Mouse (Mus musculus): ENCODE measurements around the gene Sirt2. TPM values are rescaled to one million over a fixed set of nuclear protein-coding genes. Genes with fewer than 3 reads are reported as not detected.
A peak's percentile ranks its signal among the peaks of the same experiment; 100 is the strongest.

Gene Sirt2
- polyA plus RNA-seq, 1 experiment from 2014 or later = 130 TPM

DNA sequence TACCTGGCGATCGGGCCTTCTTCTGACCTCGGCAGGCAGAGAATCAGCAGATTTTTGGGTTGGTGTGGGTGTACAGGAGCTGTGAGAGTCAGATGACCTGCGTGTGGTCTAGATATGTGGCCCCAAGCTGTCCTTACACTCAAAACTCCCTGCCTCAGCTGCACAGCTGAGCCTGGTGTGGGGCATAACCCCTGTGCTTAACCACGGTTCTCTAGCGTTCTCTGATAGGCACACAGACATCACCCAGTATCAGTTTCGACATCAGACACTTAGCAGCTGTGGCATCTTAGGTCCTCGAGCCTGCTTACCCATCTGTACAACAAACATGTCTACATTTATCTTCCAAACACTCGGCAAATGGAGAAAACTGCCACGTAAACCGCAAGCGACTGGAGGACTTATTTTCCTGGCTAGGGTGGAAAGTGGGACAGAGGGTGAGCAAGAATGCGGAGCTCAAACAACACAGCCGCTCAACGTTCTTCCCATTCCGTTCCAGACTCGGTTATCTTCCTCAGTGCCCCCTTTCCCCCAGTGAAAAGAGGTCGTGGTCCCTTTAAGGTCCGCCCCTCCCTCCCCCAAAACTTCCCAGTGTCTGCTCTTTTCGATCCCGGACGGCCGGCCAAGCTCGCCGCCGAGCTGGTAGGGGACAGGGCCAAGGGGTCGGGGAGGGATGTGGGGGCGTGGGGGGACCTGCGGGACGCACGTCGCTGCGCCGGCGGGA is 41.8 kb downstream of the Sirt2 start, which contains the start of gene Hnrnpl:
Gene Hnrnpl (plus strand): TSS at position 321 of the 721 bp plus-strand sequence.
- Histone ChIP-seq H3K9me3 (ENCODE audit: control insufficient read depth, low read length) (no peaks in the 10 kb centered on the region), H3K9ac (ENCODE audit: low read depth, low read length) (peak within 1 kb of the TSS; percentile 97), H3K4me1 (ENCODE audit: control insufficient read depth, insufficient read depth, low read depth, low read length) (peaks cover 22% of the 10 kb centered on the region), H3K4me2 (ENCODE audit: low read length) (peak within 1 kb of the TSS; percentile 99), H3K27me3 (replicated peaks; ENCODE audit: control insufficient read depth, insufficient read depth, low read length) (no peaks in the 10 kb centered on the region), H3K36me3 (ENCODE audit: control insufficient read depth, insufficient read depth, low read length) (peaks cover 4% of the 10 kb centered on the region), H3K4me3 (ENCODE audit: low read length) (peak within 1 kb of the TSS; percentile 88), H3K27ac (ENCODE audit: low read depth, low read length) (peak within 1 kb of the TSS; percentile 100)
- peak; percentile 16; the same call in 1 of the 2 replicates for ATAC-seq
- WGBS = 4% methylated on average over 34 of the region's 35 CpGs

DNA sequence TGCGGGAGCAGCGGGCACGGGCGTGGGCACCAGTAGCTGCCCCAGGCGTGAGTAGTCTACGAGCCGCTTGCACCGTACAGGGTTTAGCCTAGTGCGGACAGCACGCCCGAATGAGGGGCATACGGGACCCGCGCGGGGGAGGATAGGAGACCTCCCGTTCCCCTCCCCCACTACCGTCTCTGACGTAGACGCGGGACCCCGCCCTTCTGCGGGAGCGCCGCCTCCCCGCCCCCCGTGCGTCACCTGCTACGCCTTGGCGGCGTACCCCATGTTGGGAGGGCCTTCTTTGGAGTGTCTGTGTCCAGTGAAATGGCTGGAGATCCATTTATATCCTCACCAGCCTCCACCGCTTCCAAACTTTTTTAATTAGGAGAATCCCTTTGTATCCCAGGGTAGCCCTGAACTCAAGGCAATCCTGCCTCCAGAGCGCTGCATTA is 42.4 kb downstream of the Sirt2 start:
- peaks cover 22% of the 10 kb centered on the region for H3K4me1 ChIP-seq (ENCODE audit: control insufficient read depth, insufficient read depth, low read depth, low read length)
- H3K36me3 ChIP-seq (ENCODE audit: control insufficient read depth, insufficient read depth, low read length) = peaks cover 10% of the 10 kb centered on the region
- H3K4me2 ChIP-seq (ENCODE audit: low read length) = peak overlapping the region; percentile 99
- peak; percentile 64 for ATAC-seq
- H3K27ac ChIP-seq (ENCODE audit: low read depth, low read length) = peak overlapping the region; percentile 100
- H3K9ac ChIP-seq (ENCODE audit: low read depth, low read length) = peak overlapping the region; percentile 97
- 0% methylated on average over 27 of the region's 32 CpGs for WGBS
- peak overlapping the region; percentile 88 for H3K4me3 ChIP-seq (ENCODE audit: low read length)
- no peaks in the 10 kb centered on the region for H3K27me3 ChIP-seq (replicated peaks; ENCODE audit: control insufficient read depth, insufficient read depth, low read length)
- no peaks in the 10 kb centered on the region for H3K9me3 ChIP-seq (ENCODE audit: control insufficient read depth, low read length)

DNA sequence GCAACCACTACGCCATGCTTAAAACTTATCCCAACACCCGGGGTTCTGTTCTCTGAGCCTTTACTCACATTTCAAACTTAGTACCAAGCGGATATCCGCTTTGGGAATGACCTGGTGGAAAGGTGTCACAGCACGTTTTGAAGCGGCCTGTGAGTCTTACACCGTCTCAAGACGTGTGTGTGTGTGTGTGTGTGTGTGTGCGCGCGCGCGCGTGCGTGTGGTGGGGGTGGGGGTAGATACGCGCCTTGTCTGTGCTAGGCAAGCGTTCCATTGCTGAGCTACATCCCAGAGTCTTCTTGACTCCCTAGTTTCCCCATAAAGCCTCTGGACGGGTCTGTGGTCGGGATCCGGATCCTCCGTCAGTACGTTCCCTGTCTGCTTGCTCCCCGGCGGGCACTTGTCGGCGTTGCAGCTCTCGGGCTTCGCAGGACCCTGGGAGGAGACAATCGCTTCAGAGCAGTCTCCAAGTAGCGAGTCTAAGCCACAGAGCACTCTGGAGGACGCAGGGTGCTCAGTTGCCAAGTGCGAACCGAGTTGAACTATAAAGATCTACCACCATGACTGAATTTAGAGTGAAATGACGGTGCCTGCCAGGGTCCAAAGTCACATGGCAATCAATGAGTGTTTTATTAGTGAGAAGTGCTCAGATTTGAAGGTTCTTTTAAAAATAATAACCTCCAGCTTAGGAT is 43.0 kb downstream of the Sirt2 start:
- peak; percentile 25 for ATAC-seq
- WGBS = under 1% methylated on average over 35 of the region's 35 CpGs
- no peaks in the 10 kb centered on the region for H3K9me3 ChIP-seq (ENCODE audit: control insufficient read depth, low read length)

DNA sequence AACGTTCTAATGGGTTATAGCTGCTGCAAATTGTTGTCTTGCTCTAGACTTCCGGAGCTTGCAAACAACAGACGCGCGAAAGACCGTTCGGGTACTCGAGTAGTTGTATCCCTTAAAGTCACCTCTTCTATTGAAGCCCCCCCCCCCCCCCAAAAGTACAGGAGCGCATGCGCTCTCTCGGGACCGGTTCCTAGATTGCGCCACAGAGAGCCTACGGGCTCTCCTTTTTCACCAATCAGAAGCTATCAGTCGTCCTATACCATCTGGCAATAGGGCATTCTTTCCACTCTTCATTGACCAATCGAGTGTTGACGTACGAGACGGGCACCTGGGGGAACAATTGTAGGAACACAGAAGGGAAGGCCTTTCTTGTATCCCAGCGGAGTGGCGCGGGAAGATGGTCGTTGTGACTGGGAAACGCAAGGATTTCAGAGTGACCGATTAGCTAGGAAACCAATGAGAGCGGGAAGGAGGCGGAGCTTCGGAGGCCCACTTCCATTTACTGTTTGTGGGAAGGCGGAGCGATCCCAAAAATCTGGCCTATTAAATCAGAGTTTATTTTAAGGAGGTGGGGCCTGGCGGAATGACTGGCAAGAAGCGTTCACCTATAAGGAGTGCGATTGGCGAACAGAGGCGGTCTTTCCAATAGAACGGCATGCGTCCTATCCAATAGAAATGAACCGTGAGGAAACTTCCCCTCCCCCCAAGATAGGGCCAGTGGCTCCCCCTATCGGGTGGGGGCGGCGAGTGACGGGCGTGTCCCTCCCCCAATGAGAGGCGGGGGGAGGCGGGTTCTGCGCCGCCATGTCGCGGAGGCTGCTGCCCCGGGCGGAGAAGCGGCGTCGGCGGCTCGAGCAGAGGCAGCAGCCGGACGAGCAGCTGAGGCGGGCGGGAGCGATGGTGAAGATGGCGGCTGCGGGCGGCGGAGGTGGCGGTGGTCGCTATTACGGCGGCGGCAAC is 43.9 kb downstream of the Sirt2 start:
- Histone ChIP-seq H3K4me1 (ENCODE audit: control insufficient read depth, insufficient read depth, low read depth, low read length) (peaks cover 22% of the 10 kb centered on the region), H3K27ac (ENCODE audit: low read depth, low read length) (peak overlapping the region; percentile 100), H3K4me2 (ENCODE audit: low read length) (peak overlapping the region; percentile 99), H3K36me3 (ENCODE audit: control insufficient read depth, insufficient read depth, low read length) (peaks cover 23% of the 10 kb centered on the region), H3K4me3 (ENCODE audit: low read length) (peak overlapping the region; percentile 88), H3K9me3 (ENCODE audit: control insufficient read depth, low read length) (no peaks in the 10 kb centered on the region), H3K9ac (ENCODE audit: low read depth, low read length) (peak overlapping the region; percentile 97), H3K27me3 (replicated peaks; ENCODE audit: control insufficient read depth, insufficient read depth, low read length) (no peaks in the 10 kb centered on the region)
- under 1% methylated on average over 69 of the region's 70 CpGs for WGBS
- peak; percentile 94 for ATAC-seq

More for the DNA sequence above, 43.0 kb downstream of the Sirt2 start:
- Histone ChIP-seq H3K27me3 (replicated peaks; ENCODE audit: control insufficient read depth, insufficient read depth, low read length) (no peaks in the 10 kb centered on the region), H3K4me3 (ENCODE audit: low read length) (peak overlapping the region; percentile 88), H3K4me1 (ENCODE audit: control insufficient read depth, insufficient read depth, low read depth, low read length) (peaks cover 22% of the 10 kb centered on the region), H3K9ac (ENCODE audit: low read depth, low read length) (peak overlapping the region; percentile 97), H3K27ac (ENCODE audit: low read depth, low read length) (peak overlapping the region; percentile 100), H3K36me3 (ENCODE audit: control insufficient read depth, insufficient read depth, low read length) (peaks cover 16% of the 10 kb centered on the region), H3K4me2 (ENCODE audit: low read length) (peak overlapping the region; percentile 99)

DNA sequence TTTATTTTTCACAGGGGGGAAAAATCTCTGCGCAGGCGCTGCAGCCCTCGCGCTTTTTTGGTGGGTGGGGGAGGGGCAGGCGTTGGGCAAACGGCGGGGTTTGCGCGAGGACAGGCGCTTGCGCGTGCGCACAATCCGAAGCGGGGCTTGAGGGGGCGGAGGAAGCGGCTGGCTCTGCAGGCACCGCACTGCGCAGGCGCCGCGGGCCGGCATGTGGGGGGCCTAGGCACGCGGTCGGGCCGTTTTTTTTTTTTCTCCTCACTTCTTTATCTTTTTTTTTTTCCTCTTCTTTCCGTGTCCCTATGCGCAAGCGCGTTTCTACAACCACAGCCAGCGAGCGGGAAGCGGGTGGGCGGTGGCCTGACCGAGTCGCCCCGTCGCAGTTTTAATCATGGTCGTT is 44.7 kb downstream of the Sirt2 start:
- H3K4me1 ChIP-seq (ENCODE audit: control insufficient read depth, insufficient read depth, low read depth, low read length) = peaks cover 22% of the 10 kb centered on the region
- peak overlapping the region; percentile 92 for H3K9ac ChIP-seq (ENCODE audit: low read depth, low read length)
- peak overlapping the region; percentile 99 for H3K27ac ChIP-seq (ENCODE audit: low read depth, low read length)
- peak overlapping the region; percentile 73 for H3K4me2 ChIP-seq (ENCODE audit: low read length)
- H3K27me3 ChIP-seq (replicated peaks; ENCODE audit: control insufficient read depth, insufficient read depth, low read length) = no peaks in the 10 kb centered on the region
- H3K36me3 ChIP-seq (ENCODE audit: control insufficient read depth, insufficient read depth, low read length) = peaks cover 32% of the 10 kb centered on the region
- under 1% methylated on average over 40 of the region's 40 CpGs for WGBS
- H3K4me3 ChIP-seq (ENCODE audit: low read length) = peak overlapping the region; percentile 88
- no peak for ATAC-seq
- H3K9me3 ChIP-seq (ENCODE audit: control insufficient read depth, low read length) = no peaks in the 10 kb centered on the region

DNA sequence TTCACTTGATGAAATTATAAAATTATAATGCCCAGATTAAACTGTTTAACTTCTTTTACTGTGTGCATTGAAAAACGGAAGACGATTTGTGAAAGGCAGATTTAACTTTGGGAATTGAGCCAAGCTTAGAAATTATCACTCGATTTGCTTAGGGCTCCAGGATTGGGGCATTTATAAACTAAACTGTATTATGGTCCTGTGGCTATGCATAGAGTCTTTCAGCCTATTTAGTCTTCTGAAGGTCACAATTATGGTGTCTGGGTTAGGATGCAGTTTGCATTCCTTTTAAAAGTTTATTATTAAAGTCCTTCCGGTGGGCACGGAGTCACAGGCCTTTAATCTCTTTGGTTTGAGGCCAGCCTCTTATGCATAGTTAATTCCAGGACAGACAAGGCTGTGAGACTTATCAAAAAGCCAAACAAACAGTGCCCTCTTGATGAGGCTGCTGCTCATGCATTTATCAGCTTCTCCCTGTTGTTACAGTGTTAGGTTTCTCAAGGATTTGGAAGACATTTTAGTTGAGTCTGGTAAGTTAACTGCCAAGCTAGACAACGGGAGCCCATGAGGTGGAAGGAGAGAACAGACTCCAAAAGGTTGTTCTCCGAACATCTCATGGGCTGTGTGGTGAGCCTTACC is 45.2 kb downstream of the Sirt2 start:
- Histone ChIP-seq H3K27ac (ENCODE audit: low read depth, low read length) (peak overlapping the region; percentile 99; the same call in 1 of the 2 replicates), H3K36me3 (ENCODE audit: control insufficient read depth, insufficient read depth, low read length) (peaks cover 36% of the 10 kb centered on the region), H3K9me3 (ENCODE audit: control insufficient read depth, low read length) (no peaks in the 10 kb centered on the region), H3K4me3 (ENCODE audit: low read length) (peak overlapping the region; percentile 88), H3K4me2 (ENCODE audit: low read length) (peak overlapping the region; percentile 73), H3K9ac (ENCODE audit: low read depth, low read length) (peak overlapping the region; percentile 92), H3K27me3 (replicated peaks; ENCODE audit: control insufficient read depth, insufficient read depth, low read length) (no peaks in the 10 kb centered on the region), H3K4me1 (ENCODE audit: control insufficient read depth, insufficient read depth, low read depth, low read length) (peaks cover 22% of the 10 kb centered on the region)
- 10% methylated on average over 7 of the region's 7 CpGs for WGBS
- no peak for ATAC-seq

DNA sequence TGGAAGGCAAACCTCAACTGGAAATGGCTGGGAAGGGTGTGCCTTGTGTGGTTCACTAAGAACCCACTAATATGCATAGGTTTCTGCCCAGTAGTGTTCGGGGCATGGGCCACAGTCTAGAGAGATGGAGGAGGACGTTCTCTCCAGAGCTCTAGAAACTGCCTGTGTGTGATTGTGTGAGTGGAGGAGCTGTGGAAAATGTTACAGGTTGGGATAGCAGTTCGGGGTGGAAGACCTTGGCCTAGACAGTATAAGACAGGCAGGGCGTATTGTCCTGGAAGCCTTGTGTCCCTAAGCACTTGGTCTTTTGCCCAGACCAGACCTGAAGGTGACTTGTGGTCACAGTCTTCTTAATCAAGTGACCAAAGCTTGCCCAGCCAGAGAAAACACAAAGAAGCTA is 45.9 kb downstream of the Sirt2 start:
- peak overlapping the region; percentile 73 for H3K4me2 ChIP-seq (ENCODE audit: low read length)
- peak overlapping the region; percentile 88 for H3K4me3 ChIP-seq (ENCODE audit: low read length)
- H3K9me3 ChIP-seq (ENCODE audit: control insufficient read depth, low read length) = no peaks in the 10 kb centered on the region
- H3K27me3 ChIP-seq (replicated peaks; ENCODE audit: control insufficient read depth, insufficient read depth, low read length) = no peaks in the 10 kb centered on the region
- WGBS = 71% methylated on average over 4 of the region's 4 CpGs
- H3K36me3 ChIP-seq (ENCODE audit: control insufficient read depth, insufficient read depth, low read length) = peaks cover 40% of the 10 kb centered on the region
- no peak for ATAC-seq
- H3K27ac ChIP-seq (ENCODE audit: low read depth, low read length) = no peak overlapping the region; the same call in 1 of the 2 replicates
- peaks cover 27% of the 10 kb centered on the region for H3K4me1 ChIP-seq (ENCODE audit: control insufficient read depth, insufficient read depth, low read depth, low read length)
- peak overlapping the region; percentile 92 for H3K9ac ChIP-seq (ENCODE audit: low read depth, low read length)

DNA sequence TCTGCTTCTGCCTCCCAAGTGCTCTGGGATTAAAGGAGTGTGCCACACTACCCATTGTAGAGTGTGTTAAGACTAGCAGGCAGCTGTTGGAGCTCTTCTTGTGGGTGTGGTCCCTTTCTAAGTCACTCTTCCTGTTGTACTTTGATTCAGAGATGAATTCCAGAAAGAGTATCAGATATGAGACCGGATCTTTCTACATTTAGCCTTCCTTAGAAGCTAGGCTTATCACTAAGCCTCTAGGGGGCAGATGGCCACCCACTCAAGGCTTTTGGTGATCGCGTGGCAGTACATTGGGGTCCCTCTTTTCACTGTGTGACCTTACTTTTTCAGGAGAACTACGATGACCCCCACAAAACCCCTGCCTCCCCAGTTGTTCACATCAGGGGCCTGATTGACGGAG is 46.4 kb downstream of the Sirt2 start:
- Histone ChIP-seq H3K27ac (ENCODE audit: low read depth, low read length) (no peak overlapping the region), H3K36me3 (ENCODE audit: control insufficient read depth, insufficient read depth, low read length) (peaks cover 43% of the 10 kb centered on the region), H3K9ac (ENCODE audit: low read depth, low read length) (no peak overlapping the region), H3K9me3 (ENCODE audit: control insufficient read depth, low read length) (no peaks in the 10 kb centered on the region), H3K27me3 (replicated peaks; ENCODE audit: control insufficient read depth, insufficient read depth, low read length) (no peaks in the 10 kb centered on the region), H3K4me3 (ENCODE audit: low read length) (no peak overlapping the region; the same call in 1 of the 2 replicates), H3K4me2 (ENCODE audit: low read length) (peak overlapping the region; percentile 73), H3K4me1 (ENCODE audit: control insufficient read depth, insufficient read depth, low read depth, low read length) (peaks cover 23% of the 10 kb centered on the region)
- 83% methylated on average over 5 of the region's 5 CpGs for WGBS
- no peak for ATAC-seq

All from hindbrain, embryonic 16.5 days (tissue).